Mouse (Mus musculus) cerebellum, adult 11 months (tissue): ENCODE measurements around the gene Chn2.

ENCODE experiments used
- DNase-seq: peaks from one replicate; pipeline ENCODE4 v3.0.0; 2022

Chn2 gene

GRCm38 (mm10) chr6:54297231-54297630 is 257.9 kb downstream of the Chn2 start:
- DNase-seq, result no peak

GRCm38 (mm10) chr6:54299417-54299816 is 260.1 kb downstream of the Chn2 start:
- no peak for DNase-seq

- DNase-seq, result no peak
Observed at GRCm38 (mm10) chr6:54305777-54306176, 266.4 kb downstream of the Chn2 start.

GRCm38 (mm10) chr6:54313071-54313470 is 273.7 kb downstream of the Chn2 start:
- DNase-seq, result no peak

GRCm38 (mm10) chr6:54318618-54319017 is 279.3 kb downstream of the Chn2 start:
- no peak for DNase-seq

GRCm38 (mm10) chr6:54319198-54319597 is 279.8 kb downstream of the Chn2 start:
- no peak for DNase-seq

- no peak for DNase-seq
Observed at GRCm38 (mm10) chr6:54320236-54320635, 280.9 kb downstream of the Chn2 start.

GRCm38 (mm10) chr6:54325246-54325885 is 286.0 kb downstream of the Chn2 start, which contains the start of gene Prr15:
Gene Prr15 (plus strand): TSS chr6:54325835.
- DNase-seq, result no peak

GRCm38 (mm10) chr6:54326671-54327625 is 287.6 kb downstream of the Chn2 start:
- peak; percentile 50 for DNase-seq

- DNase-seq, result peak; percentile 60
Observed at GRCm38 (mm10) chr6:54327626-54328003, 288.3 kb downstream of the Chn2 start.

- DNase-seq, result no peak
Observed at GRCm38 (mm10) chr6:54328783-54329182, 289.4 kb downstream of the Chn2 start.

GRCm38 (mm10) chr6:54329598-54329997 is 290.2 kb downstream of the Chn2 start:
- no peak for DNase-seq

- DNase-seq, result no peak
Observed at GRCm38 (mm10) chr6:54330166-54330565, 290.8 kb downstream of the Chn2 start.

GRCm38 (mm10) chr6:54331765-54332164 is 292.4 kb downstream of the Chn2 start:
- no peak for DNase-seq

GRCm38 (mm10) chr6:54332203-54332602 is 292.8 kb downstream of the Chn2 start:
- no peak for DNase-seq

GRCm38 (mm10) chr6:54333116-54333651 is 293.8 kb downstream of the Chn2 start:
- DNase-seq, result no peak

- DNase-seq, result peak; percentile 75
Observed at GRCm38 (mm10) chr6:54333652-54334396, 294.5 kb downstream of the Chn2 start.

- peak; percentile 66 for DNase-seq
Observed at GRCm38 (mm10) chr6:54337321-54337720, 298.0 kb downstream of the Chn2 start.

GRCm38 (mm10) chr6:54341133-54341532 is 301.8 kb downstream of the Chn2 start:
- DNase-seq, result no peak

GRCm38 (mm10) chr6:54342223-54342622 is 302.9 kb downstream of the Chn2 start:
- no peak for DNase-seq
